Mouse (Mus musculus) c-Kit-positive CD71-positive TER-119-negative erythroid progenitor cells, embryonic 14.5 days (primary cell): ENCODE measurements at regions not wholly inside any gene's neighbourhood (a gene's known extent, or its start where the extent isn't known, plus 50 kb on each side); places are given as distances from the start of the nearest gene placed in this dataset.
A peak's percentile ranks its signal among the peaks of the same experiment; 100 is the strongest.

Experiments
- DNase-seq: peaks from one replicate; pipeline ENCODE4 v3.0.0-alpha.2; 2013; ENCODE audit warnings: low read depth

GRCm38 (mm10) chr13:85570886-85571527 lies 282.1 kb upstream of the Rasa1 start:
- no peak for DNase-seq

GRCm38 (mm10) chr13:85557821-85558220 lies 268.9 kb upstream of the Rasa1 start:
- DNase-seq = no peak

GRCm38 (mm10) chr13:85556101-85556853 lies 267.3 kb upstream of the Rasa1 start:
- peak; percentile 46 for DNase-seq

GRCm38 (mm10) chr13:85553072-85553471 lies 264.1 kb upstream of the Rasa1 start:
- no peak for DNase-seq

DNA sequence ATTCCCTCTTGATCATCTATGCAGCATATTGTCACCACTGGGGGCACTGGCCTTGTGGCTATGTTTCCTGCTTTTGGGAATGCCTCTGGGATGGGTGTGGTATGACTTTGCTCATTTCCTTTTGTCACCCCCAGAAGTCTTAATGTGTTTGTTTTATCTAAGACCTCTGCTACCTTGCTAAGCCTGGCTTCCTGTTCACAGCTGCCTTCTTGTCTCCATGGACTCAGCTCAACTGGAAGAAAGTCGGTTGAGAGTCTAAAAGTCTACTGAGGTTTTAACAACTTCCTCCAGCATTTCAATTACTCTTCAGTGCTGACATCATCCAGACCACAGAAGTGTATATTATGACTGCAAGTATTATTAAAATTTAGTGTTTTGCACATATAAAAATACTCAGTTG lies 220.7 kb upstream of the Rasa1 start:
- DNase-seq = no peak

DNA sequence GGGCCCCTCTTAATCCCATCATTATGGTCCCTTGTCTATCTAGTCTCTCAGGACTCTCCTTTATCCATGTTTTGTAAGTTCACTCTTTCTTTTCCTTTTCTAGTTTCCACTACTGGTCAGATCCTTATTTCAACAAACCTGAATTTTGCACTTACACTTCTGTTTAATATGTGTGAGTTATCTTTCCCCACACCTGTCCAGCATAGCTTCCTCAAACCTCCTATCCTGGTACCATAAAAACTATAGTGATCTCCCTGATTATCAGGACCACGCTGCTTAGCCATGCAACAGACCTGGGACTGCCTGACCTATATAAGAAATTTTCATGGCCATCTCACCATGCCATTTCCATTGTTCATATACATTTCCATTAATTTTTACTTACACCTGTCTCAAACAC lies 219.6 kb upstream of the Rasa1 start:
- no peak for DNase-seq

GRCm38 (mm10) chr13:85507374-85508101 lies 218.6 kb upstream of the Rasa1 start:
- peak; percentile 57 for DNase-seq

DNA sequence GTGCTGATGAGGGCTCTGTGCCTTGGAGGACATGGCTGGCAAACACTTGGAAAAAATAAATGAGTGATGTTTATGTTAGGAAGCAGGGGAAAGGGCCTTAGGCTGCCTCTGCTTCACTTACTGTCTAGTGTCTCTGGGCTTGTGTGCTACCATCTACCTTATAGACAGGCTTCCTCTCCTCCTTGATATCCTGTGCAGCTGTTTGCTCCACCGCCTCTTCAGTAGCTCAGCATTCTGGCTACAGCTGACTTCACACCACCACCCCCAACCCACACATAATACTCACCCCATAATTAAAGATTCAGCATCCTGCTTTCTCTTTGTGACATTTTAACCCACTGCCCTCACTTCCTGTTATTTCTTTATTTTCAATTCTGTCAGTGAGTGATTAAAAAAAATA lies 217.9 kb upstream of the Rasa1 start:
- DNase-seq = no peak

- DNase-seq = no peak
Measured at GRCm38 (mm10) chr13:85506030-85506429, 217.1 kb upstream of the Rasa1 start.

- DNase-seq = no peak
Measured at GRCm38 (mm10) chr13:85505046-85505445, 216.1 kb upstream of the Rasa1 start.

DNA sequence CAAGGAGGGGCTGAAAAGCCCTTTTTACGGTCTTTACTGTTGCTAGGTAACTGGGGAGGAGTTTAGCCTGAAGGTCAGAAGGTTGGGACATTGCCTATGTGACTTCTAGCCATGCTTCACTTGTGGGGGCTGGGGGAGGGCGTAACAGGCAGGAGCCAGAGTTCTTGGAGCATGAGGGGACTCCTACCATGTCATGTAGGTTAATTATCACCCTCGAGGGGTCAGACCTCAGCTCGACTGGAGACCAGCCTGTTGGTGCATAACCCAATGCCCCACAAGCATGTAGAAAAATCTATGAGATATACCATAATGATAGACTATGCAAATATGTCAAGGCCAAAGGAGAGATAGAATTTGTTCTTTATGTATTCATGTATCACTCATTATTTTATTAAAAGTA lies 215.1 kb upstream of the Rasa1 start:
- DNase-seq = no peak

DNA sequence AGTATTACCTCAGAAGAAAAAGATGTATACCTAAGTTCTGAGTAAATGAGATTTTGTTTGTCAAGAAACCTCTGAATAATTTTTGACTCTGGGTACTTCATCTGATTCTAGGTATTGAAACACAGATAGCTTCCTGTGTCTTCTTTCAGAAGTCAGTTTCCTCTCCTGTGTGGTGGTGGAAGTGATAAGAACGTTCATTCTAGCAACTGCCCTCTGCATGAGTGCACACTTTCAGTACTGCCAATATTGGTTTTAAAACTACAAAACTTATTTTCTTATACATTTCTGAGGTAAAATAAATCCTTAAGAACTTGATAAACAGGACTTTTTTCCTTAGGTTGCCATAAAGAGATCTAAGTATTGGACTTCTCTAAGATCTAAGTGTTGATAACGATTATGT lies 209.8 kb upstream of the Rasa1 start:
- no peak for DNase-seq

DNA sequence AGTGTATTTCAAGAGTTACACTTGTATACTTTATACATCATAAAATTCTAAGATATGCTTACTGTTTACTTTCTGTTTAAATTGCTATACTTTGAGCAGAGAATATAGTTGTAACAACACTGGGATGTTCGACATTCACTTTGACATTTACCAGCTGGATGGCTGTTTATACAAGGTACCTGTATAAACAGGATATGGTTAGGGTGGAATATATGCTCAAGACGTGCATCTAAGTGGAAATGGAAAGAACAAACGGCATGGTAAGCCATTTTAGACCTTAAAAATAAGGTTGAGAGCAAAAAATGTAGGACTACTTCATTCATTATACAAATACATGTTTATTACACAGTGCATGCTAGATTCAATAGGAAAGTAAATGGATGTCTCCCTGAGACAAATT lies 195.9 kb upstream of the Rasa1 start:
- DNase-seq = no peak

GRCm38 (mm10) chr13:85483348-85483747 lies 194.4 kb upstream of the Rasa1 start:
- no peak for DNase-seq

- DNase-seq = no peak
Measured at GRCm38 (mm10) chr13:85479405-85479804, 190.5 kb upstream of the Rasa1 start.

DNA sequence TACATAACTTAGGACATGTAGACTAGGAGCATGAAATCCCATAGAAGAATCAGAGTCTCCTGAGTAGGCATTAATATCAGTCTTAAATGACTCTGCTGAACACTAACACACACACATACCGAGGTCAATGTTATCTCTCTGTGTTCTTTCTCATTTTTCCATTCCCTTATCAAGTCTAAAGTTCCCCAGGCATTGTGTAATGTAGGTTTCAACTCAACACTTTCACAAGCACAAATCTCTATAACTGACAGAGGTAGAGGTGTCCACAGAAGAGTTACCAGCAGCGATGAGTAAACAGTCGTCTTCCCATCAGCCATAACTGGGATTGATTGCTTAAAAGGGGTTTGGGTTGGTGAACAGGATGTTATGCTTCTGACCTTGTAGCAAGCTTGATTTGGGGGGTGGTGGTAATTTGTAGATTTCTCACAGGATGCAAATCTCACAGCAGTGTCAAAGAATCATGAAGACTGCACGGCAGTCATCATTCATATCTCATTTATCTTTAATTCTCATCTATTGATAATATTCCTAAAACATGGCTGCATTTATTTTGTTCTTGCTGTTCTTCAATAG lies 187.4 kb upstream of the Rasa1 start:
- no peak for DNase-seq

DNA sequence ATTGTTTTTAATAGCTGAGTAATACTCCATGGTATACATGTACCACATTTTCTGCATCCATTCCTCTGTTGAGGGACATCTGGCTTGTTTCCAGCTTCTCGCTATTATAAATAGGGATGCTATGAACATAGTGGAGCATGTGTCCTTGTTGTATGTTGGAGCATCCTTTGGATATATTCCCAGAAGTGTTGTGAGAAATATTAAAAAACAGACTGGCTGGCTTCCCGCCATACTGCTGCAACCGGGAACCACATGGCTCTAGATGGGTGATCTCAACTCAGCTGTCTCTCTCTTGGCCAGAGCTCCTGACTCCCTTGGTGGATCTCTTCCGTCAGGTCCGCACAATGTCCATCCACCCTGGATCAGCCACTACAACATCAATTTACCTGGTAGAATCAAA lies 182.4 kb upstream of the Rasa1 start:
- no peak for DNase-seq

- no peak for DNase-seq
Measured at GRCm38 (mm10) chr13:85459387-85459786, 170.5 kb upstream of the Rasa1 start.

DNA sequence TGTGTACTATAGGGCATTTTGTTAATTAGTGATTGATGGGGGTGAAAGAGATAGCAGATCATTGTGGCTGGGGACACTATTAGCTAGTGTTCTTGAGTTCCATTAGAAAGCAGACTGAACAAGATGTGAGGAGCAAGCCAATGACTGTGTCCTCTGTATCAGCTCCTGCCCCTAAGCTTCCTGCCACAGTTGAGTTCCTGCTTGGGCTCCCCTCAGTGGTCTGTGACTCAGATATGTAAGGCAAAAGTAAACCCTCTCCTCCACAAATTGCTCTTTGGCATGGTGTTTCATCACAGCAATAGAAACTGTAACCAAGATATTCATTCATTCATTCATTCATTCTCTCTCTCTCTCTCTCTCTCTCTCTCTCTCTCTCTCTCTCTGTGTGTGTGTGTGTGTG lies 169.7 kb upstream of the Rasa1 start:
- DNase-seq = no peak

DNA sequence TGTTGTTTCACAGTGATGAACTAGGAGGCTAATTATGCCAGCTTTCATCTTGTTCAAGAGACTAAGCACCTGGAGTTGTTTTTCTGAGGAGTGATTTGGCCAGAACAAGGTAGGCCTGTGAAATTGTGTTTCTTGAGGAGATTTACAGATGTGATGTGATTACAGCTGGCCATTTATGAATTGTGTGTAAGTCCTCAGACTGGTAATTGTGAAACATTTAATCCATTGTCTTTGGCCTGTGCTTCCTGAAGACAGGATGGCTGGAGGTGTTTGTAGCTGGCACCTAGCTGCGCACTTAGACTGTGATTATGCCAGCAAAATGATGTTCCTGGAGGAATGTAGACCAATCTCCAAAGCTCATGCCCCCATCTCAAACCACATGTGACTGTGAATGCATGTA lies 150.7 kb upstream of the Rasa1 start:
- DNase-seq = no peak

DNA sequence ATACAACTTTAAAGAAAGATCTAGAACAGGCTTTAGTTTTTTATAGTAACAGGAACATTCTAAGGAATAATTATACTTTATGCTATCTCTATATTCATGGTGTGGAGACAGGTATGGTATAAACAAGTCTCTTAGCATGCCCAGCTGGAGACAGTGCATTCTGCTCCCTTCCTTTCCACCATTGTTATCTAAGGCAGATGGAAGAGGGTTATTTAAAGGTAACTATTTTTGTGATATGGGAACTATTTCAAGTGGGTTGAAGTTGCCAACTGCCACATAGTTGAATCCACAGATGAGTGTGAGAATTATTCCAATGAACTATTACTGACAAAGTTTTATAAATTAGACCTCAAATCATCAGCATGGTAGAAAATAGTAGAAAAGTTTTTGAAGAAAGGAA lies 148.9 kb upstream of the Rasa1 start:
- no peak for DNase-seq

- DNase-seq = no peak
Measured at GRCm38 (mm10) chr13:85437009-85437408, 148.1 kb upstream of the Rasa1 start.

GRCm38 (mm10) chr13:85436254-85436653 lies 147.3 kb upstream of the Rasa1 start:
- DNase-seq = no peak
